8 mouse cellular contexts compared by ENCODE assay signal in the genomic region with DNA sequence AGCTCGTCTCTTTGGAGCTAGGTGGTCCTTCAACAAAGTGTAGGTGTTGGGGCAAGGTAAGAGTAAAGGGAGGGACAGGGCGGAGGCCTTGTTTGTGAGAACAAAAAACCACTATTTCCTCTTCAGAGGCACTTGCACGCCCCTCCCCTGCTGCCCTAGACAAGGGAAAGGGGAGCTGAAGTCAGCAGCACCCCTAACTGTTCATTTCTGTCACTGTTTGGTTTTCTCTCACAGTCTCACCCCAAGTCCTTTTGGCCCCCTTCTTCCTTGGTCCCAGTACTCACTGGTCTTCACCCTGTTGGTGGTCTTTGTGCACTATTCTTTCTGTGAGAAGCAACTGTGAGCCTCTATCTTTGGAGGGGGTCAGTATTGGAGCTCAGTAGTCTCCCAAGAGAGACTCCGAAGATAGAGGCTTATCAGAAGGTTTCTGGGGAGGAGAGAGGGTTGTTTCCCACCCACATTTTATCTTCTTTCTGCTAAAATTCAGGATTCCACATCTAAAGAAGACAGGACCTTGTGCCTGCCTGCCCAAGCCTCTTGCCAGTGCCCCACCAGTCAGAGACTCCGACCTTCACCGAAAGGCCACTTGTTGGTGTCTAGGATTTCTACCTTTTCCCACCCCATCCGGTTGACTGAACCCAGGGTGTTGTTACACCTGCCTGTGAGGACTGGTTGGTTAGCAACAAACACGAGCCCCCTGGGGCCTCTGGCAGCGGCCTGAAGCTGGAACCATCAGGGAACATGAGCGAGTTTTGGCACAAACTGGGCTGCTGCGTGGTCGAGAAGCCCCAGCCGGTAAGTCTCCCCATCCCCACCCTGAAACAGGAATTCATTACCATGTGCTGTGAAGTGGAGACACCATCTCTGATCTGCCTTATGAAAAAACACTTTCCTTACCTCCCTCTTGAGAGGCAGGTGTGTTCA. TPM values are rescaled to one million over a fixed set of nuclear protein-coding genes. Genes with fewer than 3 reads are reported as not detected.
A peak's percentile ranks its signal among the peaks of the same experiment; 100 is the strongest.
DNase-seq lines count a peak whose midpoint lies in the region; ATAC-seq and TF ChIP-seq lines count a peak whose summit lies in the region.

A gene (minus strand): TSS at position 874 of the 924 bp plus-strand sequence.

- peaks cover 37 to 47% of the 10 kb centered on the region in 2 experiments for H3K36me3 ChIP-seq in CH12.LX (replicated peaks in 1 of 2; ENCODE audit: control insufficient read depth in 1 of 2, insufficient read depth in 1 of 2, low read length in 1 of 2)
- peaks cover 48% of the 10 kb centered on the region for H3K36me3 ChIP-seq in forebrain, embryonic 15.5 days
- peaks cover 3% of the 10 kb centered on the region for H3K36me3 ChIP-seq in kidney, adult 2 months (ENCODE audit: control insufficient read depth, insufficient read depth, low read length)
- H3K36me3 ChIP-seq in liver, embryonic 12.5 days = peaks cover 53% of the 10 kb centered on the region

- no peaks in the 10 kb centered on the region for H3K9me3 ChIP-seq in CH12.LX (replicated peaks; ENCODE audit: low read length)
- H3K9me3 ChIP-seq in forebrain, embryonic 15.5 days = no peaks in the 10 kb centered on the region
- H3K9me3 ChIP-seq in liver, embryonic 12.5 days (replicated peaks) = no peaks in the 10 kb centered on the region

- TF ChIP-seq EP300 in CH12.LX (IDR thresholded peaks at IDR 0.05; ENCODE audit: low read length) = no peak

- no peaks in the 10 kb centered on the region for H3K27me3 ChIP-seq in CH12.LX (replicated peaks)
- no peaks in the 10 kb centered on the region for H3K27me3 ChIP-seq in forebrain, embryonic 15.5 days
- H3K27me3 ChIP-seq in kidney, adult 2 months (replicated peaks; ENCODE audit: control insufficient read depth, insufficient read depth, low read length) = no peaks in the 10 kb centered on the region
- H3K27me3 ChIP-seq in liver, embryonic 12.5 days (replicated peaks) = no peaks in the 10 kb centered on the region

- in situ Hi-C loops in CH12.LX (cut with MboI; ENCODE audit: low pct_ligation_motif_present, low pct_unique_long_range_greater_than_20kb, low sequenced_read_pairs) = no loop called here

- H3K9ac ChIP-seq in CH12.LX (ENCODE audit: insufficient read depth, low read depth) = peak within 1 kb of the TSS; percentile 95
- H3K9ac ChIP-seq in forebrain, embryonic 15.5 days (replicated peaks) = peak within 1 kb of the TSS; percentile 97; the same call in 1 of the 2 replicates
- peak within 1 kb of the TSS; percentile 87 for H3K9ac ChIP-seq in liver, embryonic 12.5 days

- dilution Hi-C loops in CH12.LX (cut with MboI; ENCODE audit: extremely low pct_ligation_motif_present, extremely low pct_unique_long_range_greater_than_20kb, low sequenced_read_pairs) = no loop called here

- no peak for TF ChIP-seq RAD21 in CH12.LX (IDR thresholded peaks at IDR 0.05; ENCODE audit: low read depth, low read length)

- no peak for TF ChIP-seq CTCF in CH12.LX (conservative IDR thresholded peaks at IDR 0.05 in 1 of 2, IDR thresholded peaks at IDR 0.05 in 1 of 2; ENCODE audit: low read depth in 2 of 2, low read length in 2 of 2)
- TF ChIP-seq CTCF in kidney, adult 2 months (conservative IDR thresholded peaks at IDR 0.05; ENCODE audit: insufficient read depth, insufficient read length, low read depth, low read length) = no peak

- H3K4me3 ChIP-seq in CH12.LX (replicated peaks in 1 of 3; ENCODE audit: low read depth in 2 of 3, low read length in 2 of 3, poor library complexity in 1 of 3) = peak within 1 kb of the TSS; percentile 45 to 76 (median 50)
- H3K4me3 ChIP-seq in forebrain, embryonic 15.5 days = peak within 1 kb of the TSS; percentile 97
- H3K4me3 ChIP-seq in kidney, adult 2 months (ENCODE audit: insufficient read depth, low read depth, low read length) = peak within 1 kb of the TSS; percentile 22
- H3K4me3 ChIP-seq in liver, embryonic 12.5 days = peak within 1 kb of the TSS; percentile 70

- peak within 1 kb of the TSS; percentile 97 for H3K27ac ChIP-seq in CH12.LX (ENCODE audit: insufficient read depth, low read depth)
- peak within 1 kb of the TSS; percentile 99 for H3K27ac ChIP-seq in forebrain, embryonic 15.5 days (replicated peaks)
- H3K27ac ChIP-seq in kidney, adult 2 months (ENCODE audit: insufficient read depth, low read depth, low read length) = peak within 1 kb of the TSS; percentile 96
- peak within 1 kb of the TSS; percentile 86 for H3K27ac ChIP-seq in liver, embryonic 12.5 days

- no peak for ATAC-seq in forebrain, embryonic 15.5 days (replicated peaks)
- peak; percentile 19; the same call in 1 of the 2 replicates for ATAC-seq in liver, embryonic 12.5 days

- no peak for TF ChIP-seq POLR2A in CH12.LX (IDR thresholded peaks at IDR 0.05; ENCODE audit: low read depth, low read length)
- no peak for TF ChIP-seq POLR2A in kidney, adult 2 months (IDR thresholded peaks at IDR 0.05; ENCODE audit: low read depth, low read length)

- H3K4me1 ChIP-seq in CH12.LX (ENCODE audit: control insufficient read depth in 1 of 2, insufficient read depth in 2 of 2) = peaks cover 18 to 46% of the 10 kb centered on the region in 2 experiments
- H3K4me1 ChIP-seq in forebrain, embryonic 15.5 days = peaks cover 35% of the 10 kb centered on the region
- H3K4me1 ChIP-seq in kidney, adult 2 months (ENCODE audit: control insufficient read depth, insufficient read depth, low read length) = peaks cover 30% of the 10 kb centered on the region
- H3K4me1 ChIP-seq in liver, embryonic 12.5 days = peaks cover 52% of the 10 kb centered on the region

- peaks cover 51% of the 10 kb centered on the region for H3K79me2 ChIP-seq in CH12.LX (replicated peaks; ENCODE audit: control insufficient read depth, extremely low read depth, insufficient read depth, poor library complexity, severe bottlenecking)

- WGBS in forebrain, embryonic 15.5 days = 70% methylated on average over 13 of the region's 13 CpGs
- 26% methylated on average over 13 of the region's 13 CpGs for WGBS in kidney, adult 2 months
- 43% methylated on average over 13 of the region's 13 CpGs for WGBS in liver, embryonic 12.5 days (ENCODE audit: insufficient replicate concordance)

- H3K4me2 ChIP-seq in CH12.LX (ENCODE audit: insufficient read depth, low read depth, poor library complexity, severe bottlenecking) = peak within 1 kb of the TSS; percentile 79
- peak within 1 kb of the TSS; percentile 90 for H3K4me2 ChIP-seq in forebrain, embryonic 15.5 days (replicated peaks)
- H3K4me2 ChIP-seq in liver, embryonic 12.5 days = peak within 1 kb of the TSS; percentile 95

- DNase-seq in 416B (ENCODE audit: low read depth) (peak; percentile 28), CH12.LX (ENCODE audit: extremely low read depth) (peak; percentile 28)
- peak; percentile 55 for DNase-seq in kidney, adult 2 months
- peak; percentile 64 for DNase-seq in naive thymus-derived CD4-positive, alpha-beta T cell, adult 2 months (ENCODE audit: low read depth)
- no peak for DNase-seq in embryo, embryonic 9.5 days (ENCODE audit: extremely low spot score)
- no peak for DNase-seq in urinary bladder, postnatal 25 days (ENCODE audit: low spot score)

TF ChIP-seq in CH12.LX, 34 proteins besides CTCF, POLR2A, EP300 and RAD21:
- TF ChIP-seq ZNF384 (IDR thresholded peaks at IDR 0.05; ENCODE audit: low read depth, low read length) (no peak), MXI1 (IDR thresholded peaks at IDR 0.05; ENCODE audit: low read depth, low read length) (no peak), SIN3A (IDR thresholded peaks at IDR 0.05; ENCODE audit: low read length) (no peak), IRF4 (IDR thresholded peaks at IDR 0.05; ENCODE audit: low read depth, low read length) (no peak), MYC (IDR thresholded peaks at IDR 0.05; ENCODE audit: low read depth, low read length) (0 out of 2 replicates have a peak, but pooled peaks have one; percentile 30), MEF2A (IDR thresholded peaks at IDR 0.05; ENCODE audit: borderline replicate concordance, low read depth, low read length) (0 out of 2 replicates have a peak, but pooled peaks have one; percentile 15), ZC3H11A (IDR thresholded peaks at IDR 0.05; ENCODE audit: low read depth, low read length) (no peak), ZKSCAN1 (IDR thresholded peaks at IDR 0.05; ENCODE audit: borderline replicate concordance, low read depth, low read length) (no peak)

RNA-seq across cellular contexts. Expression of the gene that starts here (rescaled TPM):
- total RNA-seq in CH12.LX (2012; rRNA removed) (10.0 and 11.5 TPM in 2 replicates), CH12.LX (2014; rRNA removed) (9.5 and 10.0 TPM in 2 replicates)
- 23.9 and 24.2 TPM in 2 replicates for polyA plus RNA-seq in CH12.LX (2012; ENCODE audit: insufficient read length, low read depth)
- 254 and 266 TPM in 2 replicates for polyA plus RNA-seq in forebrain, embryonic 15.5 days (2015; fragmentation: Nextera tagmentation; extraction: Ambion mirVana)
- polyA plus RNA-seq in kidney, adult 2 months (2012; rRNA removed) = 30.6 and 31.4 TPM in 2 replicates
- 4.3 and 4.5 TPM in 2 replicates for polyA plus RNA-seq in liver, embryonic 12.5 days (2016; fragmentation: Nextera tagmentation; extraction: Ambion mirVana)

Comparison
In these comparisons a context has a peak if more than half of its experiments do, and no peak if none do; other contexts are left out.
1. DNase-seq: peak in 416B (single experiment), CH12.LX (single experiment), kidney, adult 2 months (single experiment) and naive thymus-derived CD4-positive, alpha-beta T cell, adult 2 months (single experiment); none in embryo, embryonic 9.5 days (single experiment) and urinary bladder, postnatal 25 days (single experiment).
2. H3K4me3 ChIP-seq: peak in every context shown above with its lines; median percentile 97 in forebrain, embryonic 15.5 days; 70 in liver, embryonic 12.5 days; 50 in CH12.LX; 22 in kidney, adult 2 months.
3. Peak in every context shown above with its lines, with median percentiles within 50 percentile points of each other: H3K27ac ChIP-seq, H3K4me2 ChIP-seq and H3K9ac ChIP-seq.